Mouse (Mus musculus) kidney, embryonic 16.5 days (tissue): Measurements from ENCODE around the gene Islr. TPM values are rescaled to one million over a fixed set of nuclear protein-coding genes. Genes with fewer than 3 reads are reported as not detected.

Experiments used
- ATAC-seq: fragments of 200-750 bp; cut with Nextera tagmentation; 2 replicates; pipeline ENCODE4 v1.8.0; 2017; ENCODE audit warnings: moderate TSS enrichment; ENCODE audit not compliant: low FRiP score, low TSS enrichment
- H3K27ac ChIP-seq: fragments of 300-500 bp; sonication (generic); 2 replicates; pipeline ENCODE4 v1.5.1; 2014; ENCODE audit warnings: low read length
- H3K27me3 ChIP-seq: fragments of 300-500 bp; sonication (generic); 2 replicates; pipeline ENCODE4 v1.6.1; 2014; ENCODE audit warnings: low read length, control low read depth, mixed read lengths; ENCODE audit not compliant: insufficient read depth
- H3K36me3 ChIP-seq: fragments of 300-500 bp; sonication (generic); 2 replicates; pipeline ENCODE4 v1.6.1; 2014; ENCODE audit warnings: low read length, control low read depth, mixed read lengths; ENCODE audit not compliant: insufficient read depth
- H3K4me1 ChIP-seq: fragments of 300-500 bp; sonication (generic); 2 replicates; pipeline ENCODE4 v1.6.1; 2014; ENCODE audit warnings: low read length, control low read depth, mixed read lengths; ENCODE audit not compliant: insufficient read depth
- H3K4me2 ChIP-seq: fragments of 300-500 bp; sonication (generic); replicated peaks from 2 replicates; pipeline ENCODE4 v1.6.1; 2014; ENCODE audit warnings: low read depth, low read length
- H3K4me3 ChIP-seq: fragments of 300-500 bp; sonication (generic); 2 replicates; pipeline ENCODE4 v1.5.1; 2014; ENCODE audit warnings: mild to moderate bottlenecking, low read length
- H3K9ac ChIP-seq: fragments of 300-500 bp; sonication (generic); replicated peaks from 2 replicates; pipeline ENCODE4 v1.6.1; 2014; ENCODE audit warnings: low read length
- H3K9me3 ChIP-seq: fragments of 300-500 bp; sonication (generic); 2 replicates; pipeline ENCODE4 v1.6.1; 2016; ENCODE audit warnings: low read length, control low read depth
- WGBS: fragments of 180-500 bp; shearing (Covaris S2); extraction: QIAGEN DNeasy Blood & Tissue Kit; methylation state at CpG from one replicate; pipeline ENCODE4 v1.1.7; 2014; 5-methylcytosine and 5-hydroxymethylcytosine counted together
- polyA plus RNA-seq: library from polyadenylated mRNA; unstranded; fragments of >200 nt; fragmentation: Nextera tagmentation; extraction: Ambion mirVana; gene quantifications from 2 replicates; pipeline ENCODE4 v1.2.1, GENCODE M21; 2015

Gene Islr
- polyA plus RNA-seq, 1 experiment from 2014 or later, result 96.1 TPM

- Histone ChIP-seq H3K4me1 (0 out of 2 replicates have a peak, but pooled peaks cover 9% of the 10 kb centered on the region), H3K36me3 (no peaks in the 10 kb centered on the region), H3K9me3 (no peaks in the 10 kb centered on the region), H3K9ac (no peak overlapping the region), H3K4me3 (no peak overlapping the region), H3K27ac (no peak overlapping the region; the same call in 1 of the 2 replicates), H3K27me3 (no peaks in the 10 kb centered on the region), H3K4me2 (no peak overlapping the region)
- peak; percentile 57 for ATAC-seq
- 22% methylated on average over 5 of the region's 5 CpGs for WGBS
Measured at GRCm38 (mm10) chr9:58174818-58175251, 29.3 kb downstream of the Islr start.

- no peak overlapping the region for H3K4me2 ChIP-seq
- H3K4me1 ChIP-seq, result peaks cover 9% of the 10 kb centered on the region; the same call in 1 of the 2 replicates
- WGBS, result 54% methylated on average over 2 of the region's 2 CpGs
- H3K27me3 ChIP-seq, result no peaks in the 10 kb centered on the region
- no peak overlapping the region for H3K4me3 ChIP-seq
- no peaks in the 10 kb centered on the region for H3K36me3 ChIP-seq
- no peak for ATAC-seq
- H3K9me3 ChIP-seq, result no peaks in the 10 kb centered on the region
- H3K9ac ChIP-seq, result no peak overlapping the region
- H3K27ac ChIP-seq, result no peak overlapping the region
Measured at GRCm38 (mm10) chr9:58172863-58173262, 31.2 kb downstream of the Islr start.

- Histone ChIP-seq H3K27ac (no peak overlapping the region), H3K4me3 (no peak overlapping the region), H3K9me3 (no peaks in the 10 kb centered on the region), H3K27me3 (no peaks in the 10 kb centered on the region), H3K36me3 (no peaks in the 10 kb centered on the region), H3K4me2 (no peak overlapping the region), H3K9ac (no peak overlapping the region), H3K4me1 (no peaks in the 10 kb centered on the region; the same call in 1 of the 2 replicates)
- 89% methylated on average over 6 of the region's 6 CpGs for WGBS
- ATAC-seq, result no peak
Measured at GRCm38 (mm10) chr9:58169426-58169825, 34.7 kb downstream of the Islr start.

GRCm38 (mm10) chr9:58168880-58169279 lies 35.2 kb downstream of the Islr start:
- no peaks in the 10 kb centered on the region for H3K36me3 ChIP-seq
- 82% methylated on average over 3 of the region's 3 CpGs for WGBS
- no peak overlapping the region for H3K4me3 ChIP-seq
- no peak for ATAC-seq
- no peak overlapping the region for H3K9ac ChIP-seq
- no peak overlapping the region for H3K4me2 ChIP-seq
- no peaks in the 10 kb centered on the region; the same call in 1 of the 2 replicates for H3K4me1 ChIP-seq
- H3K27me3 ChIP-seq, result no peaks in the 10 kb centered on the region
- H3K27ac ChIP-seq, result no peak overlapping the region
- H3K9me3 ChIP-seq, result no peaks in the 10 kb centered on the region

GRCm38 (mm10) chr9:58165779-58166178 lies 38.3 kb downstream of the Islr start:
- ATAC-seq, result no peak
- Histone ChIP-seq H3K9me3 (no peaks in the 10 kb centered on the region), H3K27ac (no peak overlapping the region), H3K27me3 (no peaks in the 10 kb centered on the region), H3K4me3 (no peak overlapping the region), H3K4me2 (no peak overlapping the region), H3K4me1 (no peaks in the 10 kb centered on the region; the same call in 1 of the 2 replicates), H3K9ac (no peak overlapping the region), H3K36me3 (no peaks in the 10 kb centered on the region)
- 88% methylated on average over 1 of the region's 1 CpGs for WGBS

GRCm38 (mm10) chr9:58163146-58163545 lies 41.0 kb downstream of the Islr start:
- WGBS, result 65% methylated on average over 5 of the region's 5 CpGs

GRCm38 (mm10) chr9:58162173-58162572 lies 41.9 kb downstream of the Islr start:
- peaks cover 29% of the 10 kb centered on the region for H3K4me1 ChIP-seq
- no peaks in the 10 kb centered on the region for H3K36me3 ChIP-seq
- ATAC-seq, result no peak
- no peak overlapping the region for H3K4me2 ChIP-seq
- 86% methylated on average over 3 of the region's 3 CpGs for WGBS
- no peaks in the 10 kb centered on the region for H3K27me3 ChIP-seq
- H3K27ac ChIP-seq, result no peak overlapping the region
- H3K4me3 ChIP-seq, result no peak overlapping the region
- H3K9ac ChIP-seq, result no peak overlapping the region
- no peaks in the 10 kb centered on the region for H3K9me3 ChIP-seq

More at GRCm38 (mm10) chr9:58163146-58163545, 41.0 kb downstream of the Islr start:
- no peak for ATAC-seq
- no peak overlapping the region for H3K4me2 ChIP-seq
- no peak overlapping the region for H3K9ac ChIP-seq
- no peak overlapping the region for H3K4me3 ChIP-seq
- H3K27me3 ChIP-seq, result no peaks in the 10 kb centered on the region
- no peak overlapping the region for H3K27ac ChIP-seq
- H3K36me3 ChIP-seq, result no peaks in the 10 kb centered on the region
- peaks cover 23% of the 10 kb centered on the region for H3K4me1 ChIP-seq
- no peaks in the 10 kb centered on the region for H3K9me3 ChIP-seq

GRCm38 (mm10) chr9:58160315-58160714 lies 43.8 kb downstream of the Islr start:
- H3K4me3 ChIP-seq, result no peak overlapping the region
- H3K4me2 ChIP-seq, result no peak overlapping the region
- peak overlapping the region; percentile 97 for H3K27ac ChIP-seq
- no peaks in the 10 kb centered on the region for H3K27me3 ChIP-seq
- H3K9ac ChIP-seq, result peak overlapping the region; percentile 9; the same call in 1 of the 2 replicates
- H3K4me1 ChIP-seq, result peaks cover 40% of the 10 kb centered on the region
- no peaks in the 10 kb centered on the region for H3K9me3 ChIP-seq
- no peaks in the 10 kb centered on the region for H3K36me3 ChIP-seq
- no peak for ATAC-seq
- WGBS, result 71% methylated on average over 5 of the region's 5 CpGs

GRCm38 (mm10) chr9:58159855-58160254 lies 44.3 kb downstream of the Islr start:
- ATAC-seq, result no peak
- no peak overlapping the region for H3K4me3 ChIP-seq
- H3K9ac ChIP-seq, result peak overlapping the region; percentile 9; the same call in 1 of the 2 replicates
- 45% methylated on average over 4 of the region's 4 CpGs for WGBS
- no peaks in the 10 kb centered on the region for H3K36me3 ChIP-seq
- peaks cover 44% of the 10 kb centered on the region for H3K4me1 ChIP-seq
- peak overlapping the region; percentile 97 for H3K27ac ChIP-seq
- H3K4me2 ChIP-seq, result no peak overlapping the region
- H3K27me3 ChIP-seq, result no peaks in the 10 kb centered on the region
- no peaks in the 10 kb centered on the region for H3K9me3 ChIP-seq

- Histone ChIP-seq H3K36me3 (no peaks in the 10 kb centered on the region), H3K27me3 (no peaks in the 10 kb centered on the region), H3K4me2 (peak overlapping the region; percentile 59), H3K27ac (peak overlapping the region; percentile 97), H3K4me3 (peak overlapping the region; percentile 44), H3K9me3 (no peaks in the 10 kb centered on the region), H3K4me1 (peaks cover 48% of the 10 kb centered on the region), H3K9ac (peak overlapping the region; percentile 68)
- 16% methylated on average over 7 of the region's 7 CpGs for WGBS
- ATAC-seq, result peak; percentile 89
Measured at GRCm38 (mm10) chr9:58158541-58159311, 45.4 kb downstream of the Islr start.
